Mouse (Mus musculus): ENCODE measurements around the gene Mthfr.

Mthfr gene

DNA sequence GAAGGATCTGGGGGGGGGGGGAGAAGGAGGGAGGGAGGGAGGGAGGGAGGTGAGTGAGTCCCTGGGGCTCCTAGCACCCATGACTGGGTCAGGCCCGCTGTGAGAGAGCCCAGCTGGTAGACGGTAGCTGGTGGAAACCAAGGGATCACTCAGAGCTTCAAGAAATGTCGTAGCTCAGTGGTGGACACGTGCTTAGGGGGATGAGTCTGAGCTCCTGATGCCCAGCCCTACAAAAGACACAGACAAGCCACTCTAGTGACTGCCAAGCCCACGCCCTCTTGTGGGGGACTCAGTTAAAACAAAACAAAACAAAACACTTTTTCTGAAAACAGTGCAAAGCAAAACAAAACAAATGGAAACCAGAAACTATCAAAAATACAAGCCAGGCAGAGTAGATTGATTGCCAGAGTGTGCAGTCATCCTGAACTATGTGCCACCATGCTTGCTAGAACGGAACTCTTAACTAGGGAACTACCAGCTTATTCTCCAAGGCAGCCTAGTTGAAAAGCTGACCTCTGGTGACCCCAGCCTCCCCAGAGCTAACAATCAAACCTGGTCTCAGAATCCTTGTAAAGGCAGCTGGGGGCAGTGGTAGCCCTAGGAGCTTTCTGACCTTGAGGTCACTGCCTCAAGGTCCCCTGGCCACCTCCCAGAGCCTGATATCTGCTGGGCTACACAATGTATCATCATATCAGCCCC, 27.0 kb downstream of the Mthfr start:
- no peak for DNase-seq (ENCODE audit: low read depth, low spot score)

DNA sequence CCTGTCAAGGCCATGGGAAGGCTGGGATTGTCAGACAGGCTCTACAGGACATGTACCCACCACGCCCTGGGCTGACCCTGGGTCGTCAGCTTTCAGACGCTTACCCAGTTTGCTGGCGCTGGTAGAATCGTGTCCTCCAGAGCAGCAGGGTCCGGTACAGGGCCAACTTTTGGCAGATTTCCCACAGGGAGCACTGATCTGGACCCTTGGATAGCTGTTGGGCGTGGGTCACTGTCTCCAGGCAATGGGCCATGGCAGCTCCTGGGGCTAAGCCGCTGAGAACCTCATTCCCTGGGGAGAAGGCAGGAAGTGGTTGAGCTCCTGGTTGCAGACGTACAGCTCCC, 27.5 kb downstream of the Mthfr start:
- no peak for DNase-seq (ENCODE audit: low read depth, low spot score)

DNA sequence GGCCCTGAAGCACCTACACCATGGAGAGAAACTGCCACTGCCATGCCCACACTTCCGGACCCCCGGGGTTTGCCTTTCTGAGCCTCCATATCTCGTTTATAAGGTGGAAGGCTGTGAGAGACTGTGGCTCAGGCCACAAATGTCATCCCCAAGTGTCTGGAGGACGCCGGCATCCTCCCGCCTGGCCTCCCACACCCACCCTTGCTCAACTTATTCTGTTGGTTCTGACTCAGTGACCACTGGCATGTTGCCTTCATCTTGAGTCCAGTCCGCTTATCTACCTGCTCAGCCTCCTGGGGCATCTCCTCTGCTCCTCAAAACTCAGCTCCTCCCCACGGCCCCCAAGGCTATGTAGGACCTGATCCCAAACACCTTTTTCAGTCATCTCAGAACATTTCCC, 28.5 kb downstream of the Mthfr start:
- DNase-seq (ENCODE audit: low read depth, low spot score) = no peak

DNA sequence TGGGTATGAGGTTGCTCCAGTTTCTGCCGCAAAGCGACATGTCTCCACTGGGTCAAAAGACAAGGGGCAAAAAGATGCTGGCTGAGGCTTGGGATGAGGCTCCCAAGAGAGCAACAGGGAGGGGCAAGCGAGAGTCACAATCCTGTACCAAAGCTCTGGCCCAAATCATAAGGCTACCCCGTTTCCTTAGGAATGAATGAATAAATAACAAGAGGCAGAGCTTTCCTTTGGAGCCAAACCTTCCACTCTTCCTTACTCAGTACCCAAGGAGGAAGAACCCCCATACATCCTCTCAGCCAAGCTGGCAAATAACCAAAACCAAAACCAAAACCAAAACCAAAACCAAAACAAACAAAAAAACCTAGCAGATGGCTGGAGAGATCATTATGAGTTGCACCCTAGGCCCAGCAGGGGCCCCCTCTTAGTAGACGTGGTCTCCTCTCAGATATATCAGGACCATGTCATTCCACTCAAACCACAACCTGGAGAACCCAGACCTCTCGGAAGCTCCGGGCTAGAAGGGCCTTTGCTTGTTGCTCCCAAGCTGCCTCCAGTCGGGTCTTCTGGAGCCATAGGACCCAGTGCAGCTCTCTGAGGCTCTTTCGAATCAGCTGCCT, 30.8 kb downstream of the Mthfr start:
- DNase-seq (ENCODE audit: low read depth, low spot score) = no peak

DNA sequence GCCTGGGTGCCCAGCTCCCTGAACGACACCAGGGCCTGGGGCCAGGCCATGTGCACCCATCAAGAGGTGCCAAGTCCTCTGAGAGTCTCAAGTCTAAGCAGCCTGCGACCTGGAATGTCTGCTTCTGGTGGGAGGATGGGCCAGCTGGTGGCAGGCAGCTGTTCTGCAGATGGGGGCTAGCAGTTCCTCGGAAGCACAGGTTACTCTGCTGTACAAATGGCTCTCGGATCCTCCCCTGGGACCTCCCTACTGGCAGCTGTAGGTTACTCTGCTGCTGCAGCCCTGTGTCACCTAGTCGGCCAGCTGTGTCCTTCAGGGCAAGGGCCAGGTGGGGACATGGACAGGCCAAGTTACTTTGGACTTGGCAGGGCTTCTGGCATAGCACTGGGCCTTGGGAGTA, 32.6 kb downstream of the Mthfr start:
- DNase-seq (ENCODE audit: low read depth, low spot score) = no peak

DNA sequence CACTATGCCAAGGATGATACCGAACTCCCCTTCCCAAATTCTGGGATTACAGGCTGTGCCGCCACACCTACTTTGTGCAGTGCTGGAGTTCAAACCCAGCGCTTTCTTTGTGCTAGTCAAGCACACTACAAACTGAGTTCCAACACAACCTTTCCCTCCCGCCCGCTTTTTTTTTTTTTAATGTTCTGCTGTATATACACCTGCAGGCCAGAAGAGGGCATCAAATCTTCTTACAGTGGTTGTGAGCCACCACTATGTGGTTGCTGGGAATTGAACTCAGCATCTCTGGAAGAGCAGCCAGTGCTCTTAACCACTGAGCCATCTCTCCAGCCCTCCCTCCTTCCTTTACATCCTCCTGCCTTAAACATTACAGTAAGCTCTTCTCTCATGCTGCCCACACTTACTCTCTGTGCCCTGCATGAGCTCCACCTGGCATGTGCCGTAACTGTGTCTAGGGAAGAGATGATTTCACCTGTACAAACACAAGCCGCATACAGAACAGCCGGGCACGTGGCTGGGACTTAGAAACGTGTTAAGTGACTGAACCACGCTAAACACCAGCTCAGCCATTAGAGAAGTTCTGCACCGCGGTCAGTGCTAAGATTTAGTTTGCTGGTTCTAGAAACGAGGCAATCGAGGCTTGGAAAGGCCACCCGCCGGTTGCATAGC, 35.8 kb downstream of the Mthfr start:
- no peak for DNase-seq (ENCODE audit: low read depth, low spot score)

DNA sequence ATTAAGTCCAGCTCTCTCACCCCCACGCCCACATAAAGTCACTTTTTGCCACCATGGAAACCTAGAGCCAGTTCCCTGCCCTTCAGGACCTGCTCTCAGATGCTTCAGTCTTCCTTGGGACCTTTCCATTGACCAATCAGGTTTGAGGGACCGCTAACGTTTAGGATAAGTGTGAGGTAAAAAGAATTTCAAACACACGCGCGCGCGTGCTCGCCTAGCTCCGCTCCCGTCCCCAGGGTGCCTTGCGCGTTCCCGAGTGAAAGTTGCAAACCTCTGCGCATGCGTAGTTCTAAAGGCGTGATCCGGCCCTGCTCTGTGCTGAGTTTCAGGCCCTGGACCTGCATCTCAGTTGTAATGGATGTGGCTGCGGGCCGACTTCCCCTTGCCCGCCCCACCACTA, 36.4 kb downstream of the Mthfr start:
- no peak for DNase-seq (ENCODE audit: low read depth, low spot score)

DNA sequence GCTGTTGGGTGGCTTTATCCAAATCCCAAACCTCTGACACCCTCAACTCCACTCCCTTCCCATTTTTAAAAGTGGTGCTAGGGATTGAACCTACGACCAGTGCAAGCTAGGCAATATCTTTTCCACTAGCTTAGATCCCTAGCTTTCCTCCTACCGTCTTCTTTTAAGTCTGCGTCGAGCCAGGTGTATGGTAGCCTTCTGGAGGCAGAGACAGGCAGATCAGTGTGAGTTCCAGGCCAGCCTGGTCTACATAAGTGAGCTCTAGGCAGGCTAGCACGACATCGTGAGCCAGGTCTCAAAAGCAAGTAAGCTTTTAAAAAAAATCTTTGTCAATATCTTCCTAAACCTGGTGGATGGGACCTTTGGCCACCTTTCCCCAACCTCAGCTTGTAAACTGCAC, 37.0 kb downstream of the Mthfr start:
- no peak for DNase-seq (ENCODE audit: low read depth, low spot score)

DNA sequence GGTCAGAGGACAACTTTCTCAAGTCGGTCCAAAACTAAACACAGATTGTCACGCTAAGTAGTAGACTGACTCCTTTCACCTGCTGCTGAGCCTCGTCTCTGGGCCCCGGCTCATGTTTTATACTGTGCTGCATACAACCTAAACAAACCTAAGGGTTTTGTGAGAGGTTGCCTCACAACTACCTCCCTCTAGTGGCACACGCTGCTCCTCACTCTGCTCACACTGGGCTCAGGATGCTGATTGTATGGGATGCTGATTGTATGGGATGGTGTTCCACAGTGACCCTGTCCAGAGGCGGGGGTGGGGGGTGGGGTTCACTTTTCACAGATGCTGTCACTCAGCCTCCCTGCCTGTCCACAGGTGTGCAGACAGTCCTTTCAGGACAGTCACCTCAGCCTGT, 40.3 kb downstream of the Mthfr start:
- no peak for DNase-seq (ENCODE audit: low read depth, low spot score)

DNA sequence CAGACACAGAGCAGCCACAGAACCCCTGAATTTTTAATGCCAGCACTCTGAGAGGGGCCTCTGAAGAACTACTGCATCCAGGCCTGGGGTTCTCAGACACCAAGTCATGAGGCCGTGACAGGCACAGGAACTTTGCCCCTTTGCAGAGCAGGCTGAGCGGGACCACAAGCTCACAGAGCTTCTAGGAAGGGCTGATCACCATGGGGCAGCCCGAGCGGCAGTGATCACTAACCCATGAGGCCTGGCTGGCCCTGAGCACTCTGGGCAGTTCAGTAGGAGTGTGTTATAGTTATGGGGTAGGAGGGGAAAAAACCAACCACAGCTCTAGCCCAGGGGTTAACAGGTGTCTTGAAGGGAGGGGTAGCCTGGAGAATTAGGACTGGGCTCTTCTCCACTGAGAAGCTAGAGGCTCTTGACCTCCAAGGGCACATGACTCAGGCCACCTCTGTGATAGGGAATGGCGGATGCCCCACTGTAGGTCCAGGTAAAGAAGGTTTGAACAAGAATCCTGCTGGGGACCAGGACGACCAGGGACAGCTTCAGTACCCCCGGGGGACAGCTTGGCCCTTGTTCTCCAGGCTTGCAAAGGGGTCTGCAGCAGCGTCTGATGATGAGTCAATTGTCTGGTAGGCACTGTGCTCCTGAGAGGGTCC, 41.2 kb downstream of the Mthfr start:
- no peak for DNase-seq (ENCODE audit: low read depth, low spot score)

DNA sequence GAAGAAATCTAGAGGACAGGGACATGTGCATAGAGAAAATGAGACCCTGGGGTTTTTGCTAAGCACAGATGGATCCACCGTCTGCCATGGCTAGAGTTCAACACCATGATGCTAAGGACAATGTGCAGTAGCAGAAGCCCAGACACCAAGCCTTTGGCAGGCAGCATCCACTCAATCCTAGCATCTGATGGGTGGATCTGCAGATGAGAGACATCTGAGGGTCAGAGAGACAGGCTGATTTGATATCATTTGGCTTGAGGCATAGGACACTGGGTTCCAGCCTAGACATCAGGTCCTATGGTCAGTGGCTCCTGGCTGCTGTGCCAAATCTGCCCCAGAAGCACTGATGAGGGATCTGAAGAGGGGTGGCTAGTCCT, 41.7 kb downstream of the Mthfr start:
- DNase-seq (ENCODE audit: low read depth, low spot score) = no peak

DNA sequence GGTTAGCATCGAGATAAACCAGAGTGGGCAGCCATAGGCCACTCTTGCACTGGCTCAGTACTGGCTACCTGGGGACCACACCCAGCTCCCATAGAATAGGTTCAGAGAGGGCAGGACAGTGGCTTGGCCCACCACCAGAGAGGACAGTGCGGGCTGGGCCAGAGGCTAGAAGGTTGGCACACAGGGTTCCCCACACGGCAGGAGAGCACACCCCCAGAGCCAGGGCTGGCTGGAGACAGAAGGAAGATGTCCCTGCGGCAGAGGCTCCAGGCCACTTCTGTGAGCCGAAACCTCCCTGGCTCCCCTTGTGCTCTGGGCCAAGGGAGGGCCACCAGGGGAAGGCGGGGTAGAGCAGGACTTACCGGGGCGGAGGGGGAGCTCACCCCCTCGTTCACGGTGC, 42.3 kb downstream of the Mthfr start:
- DNase-seq (ENCODE audit: low read depth, low spot score) = no peak

DNA sequence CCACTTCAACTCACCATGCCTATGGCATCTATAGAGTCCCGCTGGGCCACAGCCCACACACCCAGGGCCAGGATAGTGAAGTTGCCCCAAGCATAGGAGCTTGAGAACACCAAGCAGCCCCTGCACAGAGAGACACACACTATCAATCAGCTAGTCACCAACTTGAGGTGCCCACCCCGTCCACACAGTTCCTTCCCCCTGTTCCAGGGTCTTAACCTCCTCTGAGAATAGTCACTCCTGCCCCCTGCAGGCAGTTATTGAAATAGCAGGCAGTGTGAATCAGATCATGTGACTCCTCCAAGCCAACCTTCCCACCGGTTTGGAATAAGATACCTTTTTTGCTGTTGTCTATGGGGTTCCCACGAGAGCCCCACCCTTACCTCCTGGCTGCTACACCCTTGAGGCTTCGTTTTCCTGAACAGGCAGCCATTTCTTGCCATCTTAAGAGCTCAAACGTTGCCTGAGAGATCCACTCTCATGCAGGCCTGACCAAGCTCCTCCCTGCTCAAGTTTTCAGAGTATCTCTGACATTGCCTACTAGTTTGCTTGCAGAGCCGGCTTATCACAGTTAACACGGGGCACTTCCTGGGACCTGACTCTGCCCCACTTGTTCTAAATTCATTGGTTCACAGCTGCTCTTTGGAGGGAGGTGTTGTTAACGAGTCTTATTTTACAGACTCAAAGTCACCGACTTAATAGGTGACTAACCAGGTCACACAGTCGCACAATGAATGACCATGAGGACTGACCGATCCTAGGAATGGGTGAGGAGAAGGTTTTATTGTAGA, 43.6 kb downstream of the Mthfr start:
- no peak for DNase-seq (ENCODE audit: low read depth, low spot score)

DNA sequence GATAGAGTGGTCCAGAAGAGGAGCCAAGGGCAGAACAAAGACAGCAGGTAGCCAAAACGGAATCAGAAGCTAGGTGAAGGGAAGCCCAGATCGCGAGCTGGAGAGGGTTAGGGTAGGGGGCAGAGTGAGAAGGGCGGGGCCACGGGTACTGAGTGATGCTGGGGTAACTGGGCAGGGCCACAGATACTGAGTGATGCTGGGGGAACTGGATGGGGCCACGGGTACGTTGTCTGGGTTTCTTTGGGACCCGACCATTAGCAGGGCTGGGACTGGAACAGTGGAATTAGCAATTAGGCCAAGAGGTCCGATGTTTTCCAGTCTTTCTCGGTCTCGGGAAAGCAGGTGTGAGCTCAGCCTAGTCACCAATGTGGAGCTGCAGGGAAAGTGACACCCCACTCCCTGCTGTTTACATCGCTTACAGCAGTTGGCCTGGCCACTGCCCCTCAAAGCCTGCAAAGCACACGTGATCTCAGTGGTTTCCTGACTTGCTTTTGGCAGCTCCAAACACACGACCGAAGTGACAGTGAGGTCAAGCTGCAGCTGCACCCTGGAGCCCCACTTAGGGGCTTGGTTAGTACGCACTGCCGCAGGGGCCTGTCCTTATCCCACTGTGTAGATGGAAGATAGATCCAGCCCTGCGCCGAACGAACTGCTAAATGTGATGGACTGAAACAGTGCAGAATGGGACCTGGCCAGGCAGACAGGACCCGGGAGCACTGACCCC, 44.5 kb downstream of the Mthfr start:
- DNase-seq (ENCODE audit: low read depth, low spot score) = no peak

DNA sequence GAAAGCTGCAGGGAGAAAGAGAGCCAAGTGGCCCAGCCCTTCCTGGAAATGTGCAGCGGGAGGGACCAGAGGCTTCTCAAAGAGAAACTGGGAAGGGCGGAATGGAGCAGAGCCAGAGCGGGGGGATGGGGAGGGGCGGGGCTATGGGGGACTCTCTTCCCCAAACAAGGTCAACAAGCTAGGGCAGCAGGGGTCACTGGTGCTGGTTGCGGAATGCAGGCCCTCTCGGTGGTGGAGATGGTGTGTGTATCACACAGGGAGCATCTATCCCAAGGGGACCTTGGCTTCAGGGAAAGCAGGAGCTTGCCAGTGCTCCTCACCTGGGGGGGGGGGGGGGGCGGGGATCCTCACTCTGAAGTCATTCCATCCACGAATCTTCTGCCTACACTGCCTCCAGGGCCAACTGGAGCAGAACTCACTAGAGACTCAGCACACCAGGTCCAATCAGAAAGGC, 45.4 kb downstream of the Mthfr start:
- no peak for DNase-seq (ENCODE audit: low read depth, low spot score)

DNA sequence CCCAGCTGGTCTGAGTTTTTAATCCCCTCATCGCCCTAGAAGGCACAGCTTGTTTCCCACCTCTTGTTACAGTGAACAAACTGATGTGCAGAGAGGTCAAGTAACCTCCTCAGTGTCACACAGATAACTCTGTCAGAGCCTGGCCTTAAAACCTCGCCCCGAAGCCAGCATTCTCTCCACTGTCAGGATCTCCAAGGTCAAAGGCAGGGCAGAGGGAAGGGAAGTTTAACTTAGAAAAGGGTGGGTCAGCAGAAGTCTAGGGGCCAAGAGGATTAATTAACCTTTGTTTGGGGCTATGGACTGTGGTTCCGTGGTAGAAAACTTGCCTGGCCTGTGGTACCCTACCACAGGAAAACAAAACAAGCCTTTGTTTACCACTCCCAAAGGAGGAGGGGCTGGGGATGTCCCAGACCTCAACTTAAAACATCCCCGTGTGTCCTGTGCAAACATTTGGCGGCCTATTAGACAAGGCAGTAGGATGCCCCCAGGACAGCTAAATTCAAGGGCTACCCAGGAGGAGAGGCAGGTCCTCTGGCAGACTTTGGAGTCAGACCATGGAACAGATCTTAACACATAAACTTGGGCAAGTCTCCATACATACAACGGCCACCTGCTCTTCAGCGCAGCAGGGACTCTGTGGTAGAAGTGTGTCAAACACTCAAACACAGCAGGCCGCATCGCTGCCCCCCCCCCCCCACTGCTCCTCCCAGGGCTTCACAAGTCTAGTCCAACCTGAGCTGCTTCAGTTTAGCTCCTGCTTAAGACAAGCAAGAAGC, 46.4 kb downstream of the Mthfr start:
- no peak for DNase-seq (ENCODE audit: low read depth, low spot score)

DNA sequence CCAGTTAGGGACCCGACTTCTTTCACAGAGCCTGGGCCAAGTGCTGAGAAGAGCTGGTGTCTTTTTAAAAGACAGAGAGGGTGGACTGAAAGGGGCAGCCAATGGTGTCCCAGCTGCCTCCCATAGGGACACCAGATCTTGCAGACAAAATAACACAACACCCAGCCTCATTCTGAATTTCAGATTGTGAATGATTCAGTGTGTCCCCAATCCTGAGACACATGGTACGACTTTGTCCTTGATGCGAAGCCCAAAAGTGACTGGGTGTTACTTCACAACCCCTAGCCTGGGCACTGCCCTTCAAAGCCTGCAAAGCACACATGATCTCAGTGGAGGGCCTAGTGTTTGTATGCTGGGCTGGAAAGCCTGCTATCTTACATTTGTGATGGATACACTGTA, 47.0 kb downstream of the Mthfr start:
- no peak for DNase-seq (ENCODE audit: low read depth, low spot score)

DNA sequence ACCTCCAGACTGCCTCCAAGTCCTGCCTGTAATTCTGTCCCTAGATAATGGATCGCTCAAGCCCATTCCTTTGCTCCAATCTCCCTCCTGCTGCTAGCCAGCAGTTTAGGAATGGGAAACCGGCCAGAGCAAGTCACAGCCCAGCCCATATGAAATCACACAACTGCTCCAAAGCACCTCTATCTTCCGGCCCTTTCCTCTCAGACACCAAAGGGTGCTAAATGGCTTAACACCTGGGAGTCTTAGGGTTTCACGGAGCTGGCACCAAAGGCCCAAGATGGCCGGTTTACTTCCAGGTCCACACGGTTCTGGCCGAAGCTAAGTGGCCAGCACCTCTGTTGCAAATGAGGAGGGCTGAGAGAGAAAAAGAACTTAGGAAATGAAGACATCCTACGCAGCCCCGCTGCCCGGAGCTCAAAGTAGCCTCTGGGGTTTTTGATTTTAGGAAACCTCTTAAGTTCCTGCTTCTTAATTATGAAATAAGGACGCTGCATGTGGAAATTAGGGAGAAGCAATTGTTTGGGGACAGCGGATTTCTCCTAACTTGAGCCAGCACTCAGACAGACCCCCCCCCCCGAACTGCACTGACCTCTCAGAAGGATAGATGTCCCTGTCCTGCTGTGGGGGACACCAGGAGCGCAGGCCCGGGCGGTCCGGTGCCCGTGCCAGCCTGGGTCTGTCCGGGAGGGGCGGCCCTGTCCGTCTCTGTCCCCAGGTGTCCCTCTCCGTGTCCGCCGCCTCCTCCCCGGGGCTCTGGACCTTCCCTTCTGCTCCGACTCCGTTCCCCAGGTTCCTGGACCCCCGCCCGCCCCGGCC, 48.4 kb downstream of the Mthfr start:
- no peak for DNase-seq (ENCODE audit: low read depth, low spot score)

DNA sequence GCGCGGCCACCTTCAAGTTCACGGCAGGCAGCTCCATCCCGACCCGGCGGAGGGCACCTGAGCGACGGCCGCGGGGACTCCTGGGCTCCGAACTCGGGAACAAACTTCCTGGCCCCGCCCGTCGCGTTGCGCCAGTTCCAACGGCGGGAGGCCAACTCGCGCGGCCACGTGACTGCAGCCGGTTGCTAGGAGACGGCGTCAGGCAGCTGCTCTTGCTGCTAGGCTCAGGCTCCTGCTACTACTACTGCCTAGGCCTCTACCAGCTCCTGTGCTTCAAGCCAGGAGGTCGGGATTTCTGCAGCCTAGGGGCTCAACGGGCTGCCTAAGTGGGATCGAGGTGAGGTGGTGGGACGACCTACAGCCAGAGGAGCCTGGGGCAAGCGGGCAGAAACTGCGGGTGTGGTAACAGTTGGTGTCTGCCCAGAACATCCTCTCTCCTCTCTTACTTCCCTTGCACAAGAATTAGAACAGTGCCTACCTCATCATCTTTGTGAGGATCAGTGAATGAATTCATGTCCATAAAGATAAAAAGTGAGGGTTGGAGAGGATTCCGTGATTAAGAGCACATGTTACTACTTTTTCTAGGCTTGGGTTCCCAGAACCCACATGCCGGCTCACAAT, 49.1 kb downstream of the Mthfr start, which contains the start of gene Agtrap:
TSS of gene Agtrap (minus strand) at position 125 of the 621 bp plus-strand sequence.
- peak; percentile 80 for DNase-seq (ENCODE audit: low read depth, low spot score)

Measured in telencephalon, adult 2 months (tissue).